Mouse (Mus musculus) telencephalon, adult 2 months (tissue): ENCODE data around the gene Abtb1.

ENCODE experiments used
- DNase-seq: peaks from one replicate; pipeline ENCODE4 v3.0.0-alpha.2; 2011; ENCODE audit warnings: low read depth, low spot score

Abtb1 gene

DNA sequence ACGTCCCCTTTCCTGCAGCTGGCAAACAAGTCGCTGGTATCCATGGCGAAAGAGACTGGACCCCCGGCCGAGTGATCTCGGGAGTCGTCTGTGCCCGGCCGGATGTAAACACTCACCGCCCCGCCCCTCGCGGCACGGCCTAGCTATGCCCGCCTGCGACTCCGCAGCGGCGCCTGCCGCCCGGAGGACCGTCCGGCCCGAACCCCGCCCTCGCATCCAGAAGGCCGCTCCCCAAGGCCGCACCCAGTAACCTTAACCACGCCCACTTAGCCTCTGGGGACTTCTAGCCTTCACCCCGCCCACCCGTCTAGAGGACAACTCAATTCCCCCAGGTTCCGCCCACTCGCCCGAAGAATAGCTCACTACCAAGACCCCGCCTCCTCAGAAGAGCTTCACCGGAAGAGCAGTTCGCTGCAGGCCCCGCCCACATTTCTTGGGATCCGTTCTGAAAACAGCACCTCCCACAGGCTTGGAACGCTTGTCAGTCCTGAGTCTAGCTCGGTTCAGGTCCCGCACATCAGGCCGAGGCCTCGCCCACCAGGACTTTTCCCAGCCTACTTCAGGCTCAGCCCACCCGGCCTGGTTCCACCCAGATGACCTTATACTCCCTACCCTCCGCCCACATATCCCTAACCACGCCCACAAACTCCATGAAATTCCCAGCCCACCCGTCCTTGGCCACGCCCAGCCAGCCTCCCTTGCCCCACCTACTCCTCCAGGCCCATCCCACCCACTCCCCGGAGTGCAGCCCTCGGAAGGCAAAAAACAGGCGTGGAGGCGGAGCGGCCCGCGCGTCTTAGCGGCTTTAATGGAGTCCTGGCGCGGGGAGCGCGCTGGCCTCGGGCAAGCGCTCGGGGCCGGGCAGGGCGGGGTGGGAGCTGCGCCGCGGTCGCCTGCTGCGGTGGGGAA is at the start of gene Abtb1:
Gene Abtb1, minus strand, starts transcription at position 204 of the 909 bp plus-strand sequence.
- DNase-seq = peak; percentile 99

DNA sequence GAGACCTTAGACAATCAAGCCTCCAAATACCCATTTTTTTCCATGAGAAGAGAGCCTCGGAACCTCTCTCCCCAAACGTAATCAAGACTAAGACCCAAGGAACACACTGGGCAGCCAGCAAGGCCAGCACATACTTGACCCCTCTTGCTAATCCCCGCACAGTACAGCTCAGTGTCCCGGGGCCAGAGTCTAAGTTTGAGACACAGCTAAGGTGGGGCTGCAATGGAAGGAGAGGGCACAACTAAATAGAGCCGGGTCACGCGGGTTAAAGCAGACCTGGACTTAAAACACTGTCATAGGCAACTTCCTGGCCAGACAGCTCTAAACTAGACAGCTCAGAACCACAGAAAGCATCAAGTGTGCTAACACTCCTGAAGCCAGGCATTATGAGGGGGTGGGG is 49.0 kb upstream of the Abtb1 start:
- no peak for DNase-seq

DNA sequence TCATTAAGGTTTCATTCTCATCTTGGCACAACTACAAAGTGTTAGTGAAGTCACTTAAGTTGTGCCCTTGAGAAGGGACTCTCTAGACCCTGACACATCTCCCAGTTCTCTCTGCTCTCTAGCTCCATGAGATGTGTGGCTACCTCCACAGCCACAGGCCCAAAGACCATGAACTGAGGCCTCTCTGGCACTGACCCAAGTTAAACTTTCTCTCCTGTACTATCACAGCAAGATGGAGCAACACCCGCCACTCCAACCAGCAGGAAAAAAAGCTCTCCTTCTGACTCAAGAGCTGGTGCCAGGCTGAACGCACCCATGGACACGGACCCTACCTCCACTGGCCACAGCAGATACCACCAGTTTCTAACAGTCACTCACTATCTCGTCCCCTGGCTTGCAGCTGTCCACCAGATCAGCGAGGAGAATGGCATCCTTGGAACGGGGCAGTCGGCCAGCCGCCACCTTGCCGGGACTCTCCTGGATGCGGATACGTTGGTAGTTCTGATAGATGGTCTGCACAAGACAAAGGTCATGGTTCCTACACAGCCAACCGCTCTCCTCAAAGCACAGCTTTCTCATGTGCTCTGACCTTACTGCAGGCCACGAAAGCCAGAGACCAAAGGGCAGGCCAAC is 47.7 kb upstream of the Abtb1 start:
- DNase-seq = no peak

DNA sequence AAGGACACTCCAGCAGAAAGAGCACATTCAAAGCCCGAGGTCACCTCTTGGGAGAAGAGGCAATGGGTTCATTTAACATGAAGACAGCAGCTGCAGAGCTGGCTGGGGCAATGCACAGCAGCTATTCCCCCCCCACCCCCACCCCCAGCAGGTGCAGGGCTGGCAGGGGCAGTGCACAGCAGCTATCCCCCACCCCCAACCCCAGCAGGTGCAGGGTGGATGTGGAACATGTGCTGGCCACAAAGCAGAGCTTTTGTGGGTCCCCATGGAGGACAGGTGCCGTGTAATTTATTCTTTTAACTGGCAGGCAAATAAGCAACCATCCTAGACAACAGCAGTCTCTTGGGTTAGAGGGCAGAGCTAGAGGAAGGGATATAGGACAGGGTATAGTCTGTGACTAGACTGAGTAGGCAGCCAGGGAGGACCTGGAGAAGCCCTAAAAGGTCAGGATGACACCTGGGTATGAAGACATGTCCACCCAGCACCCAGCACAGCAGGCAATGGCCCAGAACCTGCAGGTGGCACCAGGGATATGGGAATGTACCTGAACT is 44.7 kb upstream of the Abtb1 start:
- no peak for DNase-seq

DNA sequence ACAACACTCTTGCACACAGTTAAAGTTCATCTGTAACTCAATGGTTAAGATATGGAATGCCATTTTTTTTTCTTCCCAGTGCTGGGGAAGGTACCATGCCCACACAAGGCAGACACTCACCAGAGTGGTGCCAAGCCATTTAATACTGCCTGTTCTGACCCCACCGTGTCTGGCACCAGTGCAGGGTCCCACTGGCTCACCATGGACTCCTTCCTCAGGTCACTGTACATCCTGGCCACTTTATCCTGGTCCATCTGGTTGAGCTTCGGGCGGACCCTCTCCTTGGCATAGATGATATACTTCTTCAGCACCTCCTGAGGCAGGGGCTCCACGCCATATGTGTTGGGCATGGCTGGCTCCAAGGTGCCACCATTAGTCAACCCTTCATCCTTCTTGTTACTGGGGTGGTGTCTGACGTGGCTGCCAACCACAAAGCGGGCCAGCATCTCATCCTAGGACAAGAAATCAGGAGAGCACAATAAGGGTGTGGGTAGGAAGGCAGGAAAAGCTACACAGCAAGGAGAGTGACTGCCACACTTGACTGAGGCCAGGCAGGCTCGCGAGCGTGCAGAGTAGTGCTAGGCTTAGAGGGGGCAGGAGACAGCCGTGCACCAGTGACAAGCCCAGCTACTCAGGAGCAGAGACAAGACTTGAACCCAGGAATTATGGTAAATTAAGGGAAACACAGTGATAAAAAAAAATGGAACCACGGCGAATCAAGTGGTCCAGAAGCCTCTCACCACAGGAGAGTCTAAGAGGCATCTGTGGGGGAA is 44.0 kb upstream of the Abtb1 start:
- no peak for DNase-seq

DNA sequence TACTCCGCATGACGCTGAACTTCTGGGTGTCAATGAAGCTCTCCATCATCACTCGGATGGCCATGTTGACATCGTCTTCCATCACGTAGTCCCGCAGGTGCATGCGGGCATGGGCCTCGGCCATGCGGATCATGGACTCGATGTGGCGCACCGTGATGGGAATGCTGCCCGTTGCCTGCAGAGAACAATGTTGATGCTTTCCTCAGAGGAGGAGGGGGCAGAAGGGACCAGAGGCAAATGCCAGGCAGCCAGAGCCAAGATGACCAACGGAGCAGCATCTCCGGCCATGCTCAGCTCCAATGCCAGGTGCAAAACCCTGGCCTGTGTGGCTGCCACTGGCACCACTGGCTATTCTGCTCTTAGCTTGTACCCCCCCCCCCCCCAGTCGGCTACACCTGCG is 42.9 kb upstream of the Abtb1 start:
- DNase-seq = no peak

DNA sequence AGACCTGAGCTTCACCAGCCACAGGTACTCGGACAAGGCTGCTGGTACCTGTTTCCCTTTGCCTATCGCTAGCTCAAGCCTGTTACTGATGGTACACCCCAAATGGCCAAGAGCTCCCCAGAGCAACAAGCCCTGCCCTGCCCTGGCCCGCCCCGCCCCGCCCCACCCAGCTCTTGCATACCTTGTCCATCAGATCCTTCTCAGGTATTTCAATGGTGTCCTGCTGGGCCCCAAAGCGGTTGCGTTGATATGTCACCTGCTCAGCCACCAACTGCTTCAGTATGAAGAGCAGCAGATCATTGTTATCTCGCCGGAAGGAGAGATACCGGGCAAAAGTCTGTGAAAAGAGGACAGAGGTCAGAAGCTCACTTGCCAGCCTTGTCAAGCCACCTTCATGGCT is 42.4 kb upstream of the Abtb1 start:
- no peak for DNase-seq

DNA sequence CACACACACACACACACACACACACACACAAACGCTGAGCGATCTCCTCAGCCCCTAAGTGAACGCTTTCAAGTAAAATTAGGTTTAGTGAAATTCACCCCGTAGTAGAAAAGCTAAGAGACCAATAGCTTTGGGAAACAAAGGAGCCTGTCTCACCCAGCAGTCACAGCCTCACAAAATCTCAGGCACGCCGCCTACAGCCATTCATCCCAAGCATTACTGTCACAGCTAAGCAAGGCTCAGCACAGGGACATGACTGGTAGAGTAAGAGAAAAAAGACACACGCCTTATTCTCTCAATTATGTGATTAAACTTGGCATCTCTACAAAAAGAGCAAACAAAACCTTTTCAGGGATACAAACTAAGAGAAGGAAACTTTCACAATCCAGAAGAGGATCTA is 39.5 kb upstream of the Abtb1 start:
- no peak for DNase-seq

DNA sequence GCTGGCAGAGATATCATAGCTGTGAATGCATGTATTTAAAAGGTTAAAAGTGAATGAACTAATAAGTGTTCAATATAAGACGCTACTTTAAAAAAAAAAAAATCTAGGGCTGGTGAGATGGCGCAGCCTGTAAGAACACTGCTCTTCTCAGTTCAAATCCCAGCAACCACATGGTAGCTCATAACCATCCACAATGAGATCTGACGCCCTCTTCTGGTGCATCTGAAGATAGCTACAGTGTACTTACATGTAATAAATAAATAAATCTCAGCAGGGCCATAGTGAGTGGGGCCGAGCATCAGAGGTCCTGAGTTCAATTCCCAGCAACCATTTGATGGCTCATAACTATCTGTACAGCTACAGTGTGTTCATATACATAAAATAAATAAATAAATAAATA is 37.7 kb upstream of the Abtb1 start:
- no peak for DNase-seq

DNA sequence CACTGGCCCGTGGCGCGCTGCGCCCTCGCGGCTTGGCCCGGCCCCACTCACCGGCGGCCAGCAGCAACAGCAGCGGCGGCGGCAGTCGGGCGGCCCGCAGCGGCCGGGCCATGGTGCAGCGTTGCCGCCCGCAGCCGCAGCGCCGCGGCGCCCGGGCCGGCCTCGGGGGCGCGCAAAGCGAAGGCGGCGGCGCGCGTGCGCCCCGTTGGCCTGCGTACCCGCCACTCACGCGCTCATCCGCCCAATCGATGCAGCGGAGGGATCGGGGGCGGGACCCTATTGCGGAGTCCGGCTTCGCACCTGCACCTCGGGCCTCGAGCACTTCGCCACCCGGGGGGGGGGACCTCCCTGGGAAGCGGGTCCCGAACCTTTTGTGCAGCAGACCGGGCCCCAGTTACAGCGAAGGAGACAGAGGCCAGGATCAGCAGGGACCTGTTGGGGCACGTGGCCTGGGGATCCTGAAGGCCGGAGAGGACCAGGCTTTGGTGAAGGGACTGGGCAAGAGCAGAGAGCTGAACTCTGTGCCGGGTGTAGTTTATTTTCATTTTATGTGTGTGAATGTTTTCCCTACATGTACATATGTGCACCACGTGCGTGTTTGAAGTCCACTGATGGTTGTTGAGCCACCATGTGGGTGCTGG is 33.2 kb upstream of the Abtb1 start, which contains the start of gene Podxl2:
Gene Podxl2, minus strand, starts transcription at position 177 of the 641 bp plus-strand sequence.
- no peak for DNase-seq

DNA sequence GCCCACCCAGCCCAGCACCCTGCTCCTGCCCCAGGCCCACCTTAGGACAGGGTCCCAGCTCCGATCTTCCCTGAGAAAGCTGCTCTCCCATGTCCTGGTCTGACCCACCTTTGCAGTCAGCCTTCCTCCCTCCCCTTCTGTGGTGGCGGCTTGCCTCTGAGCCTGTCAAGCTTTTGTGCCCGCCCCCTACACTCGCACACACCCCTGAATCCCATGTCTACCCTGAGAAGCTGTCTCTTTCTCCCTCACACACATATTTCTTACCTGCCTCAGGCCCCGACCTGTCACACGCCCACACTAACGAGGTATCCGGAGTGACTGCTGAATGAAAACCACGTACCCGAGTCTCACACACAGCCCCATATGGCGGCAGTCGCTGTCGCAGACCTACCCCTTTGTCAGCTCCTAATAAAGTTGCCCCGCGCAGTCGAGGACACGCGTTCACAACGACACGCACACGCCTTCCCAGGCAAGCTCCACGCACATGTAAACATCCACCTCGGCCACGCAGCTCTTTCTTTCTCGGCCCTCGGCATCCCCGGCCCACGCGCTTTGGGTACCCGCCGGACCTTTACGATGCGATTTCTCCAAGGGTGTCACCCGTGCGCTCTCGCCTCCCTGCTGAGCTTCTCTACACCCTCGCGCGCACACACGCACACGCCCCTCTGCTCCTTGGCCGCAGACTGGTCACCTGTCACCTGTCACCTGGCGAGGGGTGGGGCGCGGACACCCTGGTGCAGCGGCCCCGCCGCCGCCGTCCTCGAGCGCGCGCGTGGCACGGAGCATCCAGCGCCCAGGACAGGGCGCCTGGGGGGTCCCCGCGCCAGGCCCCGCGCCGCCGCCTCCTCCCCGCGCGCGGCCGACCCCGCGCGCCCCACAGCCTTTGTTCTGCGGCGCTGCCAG is 32.4 kb upstream of the Abtb1 start:
- no peak for DNase-seq

DNA sequence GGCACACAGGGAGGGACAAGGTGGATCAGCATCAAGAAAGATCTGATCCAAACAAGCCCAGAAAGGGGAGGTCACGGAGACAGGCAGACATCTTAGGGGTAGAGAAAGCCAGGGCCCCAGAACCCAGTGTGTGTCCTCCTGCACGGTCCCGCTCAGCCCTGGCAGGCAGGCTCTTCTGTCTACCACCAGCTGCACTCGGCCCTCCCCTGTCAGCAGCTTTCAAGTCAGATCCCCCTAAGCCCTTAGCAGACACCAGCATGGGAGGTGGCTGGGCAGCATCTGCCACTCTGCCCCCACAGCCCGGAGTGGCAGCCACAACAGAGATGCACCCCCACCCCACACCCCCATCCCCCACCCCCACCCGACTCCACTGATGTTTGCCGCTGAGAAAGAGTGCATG is 31.0 kb upstream of the Abtb1 start:
- DNase-seq = no peak

DNA sequence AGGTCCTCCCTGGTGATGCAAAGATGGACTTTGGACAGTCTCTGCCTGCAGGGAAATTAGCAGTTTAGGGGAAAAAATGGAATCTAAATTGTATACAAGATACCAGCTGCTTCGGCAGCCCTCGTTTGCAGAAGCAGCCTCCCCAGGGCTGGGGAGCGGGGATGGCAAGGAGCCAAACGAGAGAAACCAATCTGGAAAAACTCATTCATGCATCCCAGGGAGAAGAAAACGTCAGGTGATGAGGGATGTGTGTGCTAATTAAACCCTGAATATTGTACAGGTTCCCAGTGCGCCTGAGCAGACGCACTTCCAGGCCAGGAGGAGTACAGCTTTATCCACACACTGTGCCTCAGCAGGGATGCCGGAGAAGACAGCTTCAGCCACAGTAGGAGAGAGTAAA is 29.8 kb upstream of the Abtb1 start:
- peak; percentile 72 for DNase-seq

DNA sequence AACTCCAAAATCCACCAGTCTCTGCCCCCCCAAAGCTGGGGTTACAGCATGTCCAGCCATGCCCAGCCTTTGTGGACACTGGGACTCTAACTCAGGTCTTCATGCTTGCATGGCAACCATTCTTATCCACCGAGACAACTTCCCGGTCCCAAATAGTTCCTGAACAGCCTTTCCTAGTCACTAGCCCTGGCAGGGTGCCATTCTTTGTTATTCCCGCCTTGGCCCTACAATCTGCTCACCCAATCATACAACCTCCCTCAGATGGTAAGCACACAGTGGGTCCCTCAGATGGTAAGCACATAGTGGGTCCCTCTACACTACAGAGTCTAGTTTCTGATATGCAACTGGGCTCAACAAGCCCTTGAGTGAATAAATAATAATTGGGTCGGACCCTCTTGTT is 28.8 kb upstream of the Abtb1 start:
- no peak for DNase-seq

DNA sequence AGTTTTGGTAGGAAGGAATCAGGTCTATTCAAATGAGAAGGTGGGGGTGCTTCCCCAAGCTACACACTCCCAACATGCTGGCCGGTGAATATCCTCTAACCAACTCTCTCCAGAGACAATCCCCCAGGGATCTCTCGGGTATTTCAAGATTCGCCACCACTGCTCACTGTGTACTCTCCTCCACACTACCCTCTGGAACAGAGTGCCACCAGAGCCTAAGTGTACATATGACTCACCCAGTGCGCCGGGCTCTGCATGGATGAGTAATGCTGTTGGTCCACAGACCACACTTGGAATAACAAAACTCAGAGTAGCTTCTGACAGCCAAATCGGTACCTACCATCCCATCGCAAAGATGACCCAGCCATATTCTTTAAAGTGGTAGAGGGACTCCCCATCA is 27.7 kb upstream of the Abtb1 start:
- DNase-seq = peak; percentile 50

DNA sequence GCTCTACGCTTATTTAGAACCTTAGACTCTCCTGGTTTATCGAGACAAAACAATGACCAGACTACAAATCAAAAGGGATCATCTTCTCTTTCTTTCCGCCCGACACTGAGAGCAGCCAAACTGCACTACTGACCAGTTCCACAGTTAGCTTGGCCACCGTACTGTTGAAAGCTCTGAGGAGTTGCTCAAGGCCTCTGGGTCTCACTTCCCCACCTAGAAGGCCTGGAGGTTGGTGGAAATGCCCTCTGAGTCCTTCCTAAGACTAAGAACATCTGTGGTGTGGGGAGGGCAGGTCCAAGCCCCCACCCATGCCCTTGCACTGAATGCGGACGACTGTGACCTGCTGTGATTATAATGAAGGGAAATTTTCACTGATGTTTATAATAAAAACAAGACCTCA is 23.9 kb upstream of the Abtb1 start:
- DNase-seq = no peak

DNA sequence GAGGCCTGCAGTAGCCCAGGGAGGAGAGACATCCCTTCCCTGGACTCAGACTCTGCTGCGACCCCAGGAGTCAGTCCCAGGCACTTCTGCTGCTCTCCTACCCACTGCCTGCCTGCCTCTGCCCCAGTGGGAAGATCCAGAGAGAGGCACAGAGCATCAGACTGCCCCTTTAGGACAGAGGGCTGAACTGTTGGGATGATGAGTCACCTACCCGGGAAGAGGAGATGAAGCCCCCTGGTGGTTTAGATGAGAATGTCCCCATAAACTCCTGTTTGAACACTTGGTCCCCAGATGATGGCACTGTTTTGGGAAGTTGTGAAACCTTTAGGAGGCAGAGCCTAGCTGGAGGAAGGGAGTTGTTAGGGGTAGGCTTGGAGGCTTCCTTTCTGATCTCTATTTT is 19.1 kb upstream of the Abtb1 start:
- peak; percentile 38 for DNase-seq

DNA sequence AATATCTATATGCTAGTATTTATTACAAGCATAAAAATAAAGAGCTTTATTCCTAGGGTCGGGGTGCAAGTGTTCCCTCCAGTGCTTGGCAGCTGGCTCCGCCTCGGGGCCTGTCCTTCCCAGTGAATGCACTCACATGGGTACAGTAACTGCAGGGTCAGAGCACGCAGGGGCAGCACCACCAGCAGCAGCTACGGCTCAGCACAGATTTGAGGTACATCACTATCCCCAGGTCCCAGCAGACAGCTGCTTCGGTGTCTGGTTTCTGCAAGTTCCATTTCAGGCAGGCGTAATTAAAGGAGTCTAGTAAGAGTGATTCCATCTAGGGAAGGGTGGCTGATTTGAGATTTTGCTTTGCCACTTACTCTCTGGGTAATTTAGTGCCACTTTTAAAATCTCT is 16.6 kb upstream of the Abtb1 start:
- DNase-seq = peak; percentile 38

DNA sequence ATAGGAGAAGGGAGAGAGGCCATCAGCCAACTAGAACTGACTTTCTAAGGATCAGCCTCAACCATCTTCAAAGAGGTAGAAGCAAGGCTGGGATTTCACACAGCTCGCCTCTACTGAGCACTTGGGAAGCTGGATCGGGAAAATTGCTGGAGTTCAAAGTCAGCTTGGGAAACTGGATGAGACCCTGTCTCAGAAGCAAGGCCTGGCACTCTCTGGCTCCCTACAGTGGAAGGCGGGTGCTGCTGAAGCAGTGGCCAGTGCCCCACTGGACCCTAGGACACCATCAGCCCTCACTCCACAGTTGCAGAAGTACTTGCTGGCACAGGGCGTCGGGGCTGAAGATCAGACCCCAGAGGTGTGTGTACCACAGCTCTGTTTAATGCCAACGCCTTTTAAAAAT is 16.0 kb upstream of the Abtb1 start:
- no peak for DNase-seq

DNA sequence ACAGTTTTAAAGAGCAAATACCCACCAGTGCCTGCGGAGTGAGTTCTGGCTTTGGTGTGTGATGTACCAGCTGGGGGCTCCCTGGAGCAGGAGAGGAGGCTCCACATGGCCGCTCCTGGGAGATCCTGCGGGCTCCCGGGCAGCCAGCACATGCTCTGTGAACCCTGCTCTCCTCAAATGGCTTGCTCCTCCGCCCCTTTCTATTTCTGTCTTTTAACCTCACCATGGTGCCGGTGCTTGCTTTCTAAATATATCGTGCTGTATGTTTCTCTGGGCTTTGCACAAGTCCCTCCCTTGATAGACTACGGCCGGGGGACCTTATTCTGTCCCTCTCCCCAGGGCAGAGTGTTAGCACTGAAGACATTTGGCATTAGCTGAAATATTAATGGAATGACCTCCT is 15.5 kb upstream of the Abtb1 start:
- DNase-seq = no peak

DNA sequence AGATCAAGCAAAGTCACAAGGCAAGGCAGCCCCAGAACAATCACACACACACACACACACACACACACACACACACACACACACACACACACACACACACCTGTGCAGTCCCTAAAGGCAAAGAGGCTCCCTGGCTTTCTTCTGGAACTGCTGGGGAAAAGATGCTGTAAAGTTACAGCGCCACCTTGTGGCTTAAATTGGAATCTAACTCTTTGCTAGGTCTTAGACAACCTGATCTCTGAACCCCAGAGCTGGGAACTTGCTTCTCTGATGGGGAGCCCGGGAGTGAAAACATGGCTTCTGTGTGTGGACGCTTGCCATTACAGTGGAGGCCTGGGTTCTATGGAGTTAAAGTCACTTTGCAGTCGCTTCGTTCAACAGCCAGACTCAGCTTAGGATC is 13.9 kb upstream of the Abtb1 start:
- DNase-seq = no peak
